Mouse (Mus musculus) testis, adult 2 months (tissue): ENCODE data around the gene Ppy. TPM values are rescaled to one million over a fixed set of nuclear protein-coding genes. Genes with fewer than 3 reads are reported as not detected.

Experiments
- H3K27ac ChIP-seq: fragments of 200-500 bp; 2 replicates; pipeline ENCODE4 v1.5.1; 2012; ENCODE audit warnings: low read depth, low read length; ENCODE audit not compliant: control insufficient read depth, insufficient read depth
- H3K27me3 ChIP-seq: fragments of 200-500 bp; 2 replicates; pipeline ENCODE4 v1.6.1; 2012; ENCODE audit warnings: mild to moderate bottlenecking, low read length, moderate library complexity; ENCODE audit not compliant: control insufficient read depth, insufficient read depth
- H3K36me3 ChIP-seq: fragments of 200-500 bp; 2 replicates; pipeline ENCODE4 v1.6.1; 2012; ENCODE audit warnings: mild to moderate bottlenecking, low read length; ENCODE audit not compliant: control insufficient read depth, insufficient read depth
- H3K4me1 ChIP-seq: fragments of 200-500 bp; 2 replicates; pipeline ENCODE4 v1.6.1; 2012; ENCODE audit warnings: low read length; ENCODE audit not compliant: control insufficient read depth, insufficient read depth
- H3K4me3 ChIP-seq: fragments of 200-500 bp; 2 replicates; pipeline ENCODE4 v1.5.1; 2012; ENCODE audit warnings: low read depth, mild to moderate bottlenecking, low read length, moderate library complexity, mixed read lengths; ENCODE audit not compliant: control insufficient read depth
- CTCF ChIP-seq: fragments of 200-500 bp; IDR thresholded peaks from 2 replicates; pipeline ENCODE4 v1.5.1; 2012; ENCODE audit warnings: low read depth, mild to moderate bottlenecking, inconsistent platforms, low read length, moderate library complexity; ENCODE audit not compliant: control insufficient read depth, insufficient read depth, insufficient replicate concordance
- POLR2A ChIP-seq: fragments of 200-500 bp; IDR thresholded peaks from 2 replicates; pipeline ENCODE4 v1.6.1; 2012; ENCODE audit warnings: low read depth, mild to moderate bottlenecking, inconsistent platforms, low read length, moderate library complexity; ENCODE audit not compliant: control insufficient read depth
- polyA plus RNA-seq: library from polyadenylated mRNA; depleted of rRNA; stranded (reverse); fragments of >200 nt; gene quantifications from 2 replicates; pipeline ENCODE4 v1.2.3, GENCODE M21; 2012

The Ppy gene
- polyA plus RNA-seq, 1 experiment: not detected

GRCm38 (mm10) chr11:102140508-102140907, 39.4 kb upstream of the Ppy start:
- H3K27me3 ChIP-seq: no peaks in the 10 kb centered on the region
- TF ChIP-seq POLR2A (no peak), CTCF (no peak; the same call in 1 of the 2 replicates)

GRCm38 (mm10) chr11:102138447-102138740, 37.3 kb upstream of the Ppy start:
- peak; percentile 95; the same call in 1 of the 2 replicates for TF ChIP-seq CTCF
- no peak for TF ChIP-seq POLR2A
- Histone ChIP-seq H3K4me3 (no peak overlapping the region), H3K36me3 (no peaks in the 10 kb centered on the region), H3K27me3 (no peaks in the 10 kb centered on the region), H3K4me1 (peaks cover 3% of the 10 kb centered on the region; the same call in 1 of the 2 replicates), H3K27ac (no peak overlapping the region)

More at GRCm38 (mm10) chr11:102140508-102140907, 39.4 kb upstream of the Ppy start:
- H3K4me1 ChIP-seq: peaks cover 6% of the 10 kb centered on the region
- no peak overlapping the region for H3K4me3 ChIP-seq
- no peaks in the 10 kb centered on the region for H3K36me3 ChIP-seq
- H3K27ac ChIP-seq: no peak overlapping the region

- H3K4me3 ChIP-seq: no peak overlapping the region
- H3K27ac ChIP-seq: no peak overlapping the region
- peaks cover 3% of the 10 kb centered on the region; the same call in 1 of the 2 replicates for H3K4me1 ChIP-seq
- H3K36me3 ChIP-seq: no peaks in the 10 kb centered on the region
- no peak for TF ChIP-seq POLR2A
- TF ChIP-seq CTCF: no peak
- no peaks in the 10 kb centered on the region for H3K27me3 ChIP-seq
Measured at GRCm38 (mm10) chr11:102137625-102138446, 36.7 kb upstream of the Ppy start.

- H3K27me3 ChIP-seq: no peaks in the 10 kb centered on the region
- no peak for TF ChIP-seq CTCF
- TF ChIP-seq POLR2A: no peak
- H3K4me3 ChIP-seq: no peak overlapping the region
- no peaks in the 10 kb centered on the region for H3K36me3 ChIP-seq
- no peak overlapping the region for H3K27ac ChIP-seq
- H3K4me1 ChIP-seq: peaks cover 3% of the 10 kb centered on the region; the same call in 1 of the 2 replicates
Measured at GRCm38 (mm10) chr11:102134516-102134915, 33.4 kb upstream of the Ppy start.

GRCm38 (mm10) chr11:102117386-102117785, 16.3 kb upstream of the Ppy start:
- Histone ChIP-seq H3K36me3 (no peaks in the 10 kb centered on the region), H3K4me3 (no peak overlapping the region), H3K27me3 (no peaks in the 10 kb centered on the region), H3K27ac (no peak overlapping the region), H3K4me1 (no peaks in the 10 kb centered on the region)
- TF ChIP-seq CTCF (no peak), POLR2A (no peak)

GRCm38 (mm10) chr11:102116241-102116640, 15.1 kb upstream of the Ppy start:
- TF ChIP-seq CTCF: no peak
- no peak for TF ChIP-seq POLR2A
- Histone ChIP-seq H3K27me3 (no peaks in the 10 kb centered on the region), H3K4me1 (no peaks in the 10 kb centered on the region), H3K4me3 (no peak overlapping the region), H3K36me3 (no peaks in the 10 kb centered on the region), H3K27ac (no peak overlapping the region)

GRCm38 (mm10) chr11:102111576-102111975, 10.5 kb upstream of the Ppy start:
- Histone ChIP-seq H3K27me3 (no peaks in the 10 kb centered on the region; the same call in 1 of the 2 replicates), H3K36me3 (no peaks in the 10 kb centered on the region), H3K4me1 (no peaks in the 10 kb centered on the region), H3K27ac (no peak overlapping the region), H3K4me3 (no peak overlapping the region)
- TF ChIP-seq POLR2A (no peak), CTCF (no peak)
